Mouse (Mus musculus): ENCODE measurements around the gene Sox8.

GRCm38 (mm10) chr17:25540731-25541130 lies 29.8 kb downstream of the Sox8 start:
- no peak for TF ChIP-seq POLR2A (IDR thresholded peaks at IDR 0.05; ENCODE audit: control insufficient read depth, extremely low read depth, insufficient read depth, low read length, poor library complexity)
- TF ChIP-seq CTCF (IDR thresholded peaks at IDR 0.05; ENCODE audit: borderline replicate concordance, control insufficient read depth, extremely low read depth, insufficient read depth, low read length, poor library complexity): no peak
